Mouse (Mus musculus): ENCODE results near the gene Olfr1214.
"Not testable (repeated sequence)": the region's sequence is repeated elsewhere in the genome, so short reads cannot be mapped to it uniquely, and the experiment has no call there.

The Olfr1214 gene

GRCm38 (mm10) chr2:88992553-88992952 lies at the start of gene Olfr1214:
Gene Olfr1214 (minus strand): TSS chr2:88992653.
- no peak for DNase-seq

- DNase-seq, result no peak
Measured at GRCm38 (mm10) chr2:89031965-89032364, 39.5 kb upstream of the Olfr1214 start, which contains the start of gene Olfr1217. Gene Olfr1217 (minus strand): TSS chr2:89032065.

GRCm38 (mm10) chr2:89021436-89021835 lies 29.0 kb upstream of the Olfr1214 start:
- DNase-seq, result not testable (repeated sequence)

GRCm38 (mm10) chr2:89018240-89018639 lies 25.8 kb upstream of the Olfr1214 start, which contains the start of gene Olfr1216:
Gene Olfr1216 (minus strand): TSS chr2:89018340.
- no peak for DNase-seq

GRCm38 (mm10) chr2:89006873-89007272 lies 14.4 kb upstream of the Olfr1214 start, which contains the start of gene Olfr1215:
Gene Olfr1215 (minus strand): TSS chr2:89006973.
- no peak for DNase-seq

- DNase-seq, result no peak
Measured at GRCm38 (mm10) chr2:88980181-88980580, 12.3 kb downstream of the Olfr1214 start, which contains the start of gene Gm13762. Gene Gm13762 (minus strand): TSS chr2:88980281.

- DNase-seq, result no peak
Measured at GRCm38 (mm10) chr2:88953669-88954068, 38.8 kb downstream of the Olfr1214 start, which contains the start of gene Olfr1212. Gene Olfr1212 (plus strand): TSS chr2:88953969.

GRCm38 (mm10) chr2:88938011-88938410 lies 54.4 kb downstream of the Olfr1214 start, which contains the start of gene Olfr1211:
Gene Olfr1211 (minus strand): TSS chr2:88938111.
- DNase-seq, result no peak
